Mouse (Mus musculus): ENCODE data around the gene L3mbtl4. TPM values are rescaled to one million over a fixed set of nuclear protein-coding genes. Genes with fewer than 3 reads are reported as not detected.
"Not testable (repeated sequence)": the region's sequence is repeated elsewhere in the genome, so short reads cannot be mapped to it uniquely, and the experiment has no call there.

Gene L3mbtl4
- total RNA-seq, 1 experiment from 2014 or later = not detected

GRCm38 (mm10) chr17:68333382-68333781 lies 59.8 kb downstream of the L3mbtl4 start:
- ATAC-seq (replicated peaks in 1 of 2; ENCODE audit: insufficient read depth in 1 of 2, low FRiP score in 2 of 2, low TSS enrichment in 1 of 2, low read depth in 1 of 2, poor library complexity in 2 of 2, severe bottlenecking in 2 of 2) = no peak

- ATAC-seq (replicated peaks in 1 of 2; ENCODE audit: insufficient read depth in 1 of 2, low FRiP score in 2 of 2, low TSS enrichment in 1 of 2, low read depth in 1 of 2, poor library complexity in 2 of 2, severe bottlenecking in 2 of 2) = no peak
Observed at GRCm38 (mm10) chr17:68338917-68339553, 65.4 kb downstream of the L3mbtl4 start.

- no peak for ATAC-seq (replicated peaks in 1 of 2; ENCODE audit: insufficient read depth in 1 of 2, low FRiP score in 2 of 2, low TSS enrichment in 1 of 2, low read depth in 1 of 2, poor library complexity in 2 of 2, severe bottlenecking in 2 of 2)
Observed at GRCm38 (mm10) chr17:68357687-68358086, 84.1 kb downstream of the L3mbtl4 start.

- no peak for ATAC-seq (replicated peaks in 1 of 2; ENCODE audit: insufficient read depth in 1 of 2, low FRiP score in 2 of 2, low TSS enrichment in 1 of 2, low read depth in 1 of 2, poor library complexity in 2 of 2, severe bottlenecking in 2 of 2)
Observed at GRCm38 (mm10) chr17:68371101-68371500, 97.5 kb downstream of the L3mbtl4 start.

- ATAC-seq (replicated peaks in 1 of 2; ENCODE audit: insufficient read depth in 1 of 2, low FRiP score in 2 of 2, low TSS enrichment in 1 of 2, low read depth in 1 of 2, poor library complexity in 2 of 2, severe bottlenecking in 2 of 2) = no peak
Observed at GRCm38 (mm10) chr17:68388481-68388880, 114.9 kb downstream of the L3mbtl4 start.

- ATAC-seq (replicated peaks in 1 of 2; ENCODE audit: insufficient read depth in 1 of 2, low FRiP score in 2 of 2, low TSS enrichment in 1 of 2, low read depth in 1 of 2, poor library complexity in 2 of 2, severe bottlenecking in 2 of 2) = no peak
Observed at GRCm38 (mm10) chr17:68405993-68406392, 132.4 kb downstream of the L3mbtl4 start.

GRCm38 (mm10) chr17:68407121-68407520 lies 133.5 kb downstream of the L3mbtl4 start:
- not testable (repeated sequence) for ATAC-seq (replicated peaks in 1 of 2; ENCODE audit: insufficient read depth in 1 of 2, low FRiP score in 2 of 2, low TSS enrichment in 1 of 2, low read depth in 1 of 2, poor library complexity in 2 of 2, severe bottlenecking in 2 of 2)

- ATAC-seq (replicated peaks in 1 of 2; ENCODE audit: insufficient read depth in 1 of 2, low FRiP score in 2 of 2, low TSS enrichment in 1 of 2, low read depth in 1 of 2, poor library complexity in 2 of 2, severe bottlenecking in 2 of 2) = no peak
Observed at GRCm38 (mm10) chr17:68422663-68423498, 149.3 kb downstream of the L3mbtl4 start.

- no peak for ATAC-seq (replicated peaks in 1 of 2; ENCODE audit: insufficient read depth in 1 of 2, low FRiP score in 2 of 2, low TSS enrichment in 1 of 2, low read depth in 1 of 2, poor library complexity in 2 of 2, severe bottlenecking in 2 of 2)
Observed at GRCm38 (mm10) chr17:68433576-68433975, 160.0 kb downstream of the L3mbtl4 start.

- ATAC-seq (replicated peaks in 1 of 2; ENCODE audit: insufficient read depth in 1 of 2, low FRiP score in 2 of 2, low TSS enrichment in 1 of 2, low read depth in 1 of 2, poor library complexity in 2 of 2, severe bottlenecking in 2 of 2) = no peak
Observed at GRCm38 (mm10) chr17:68450921-68451320, 177.3 kb downstream of the L3mbtl4 start.

- no peak for ATAC-seq (replicated peaks in 1 of 2; ENCODE audit: insufficient read depth in 1 of 2, low FRiP score in 2 of 2, low TSS enrichment in 1 of 2, low read depth in 1 of 2, poor library complexity in 2 of 2, severe bottlenecking in 2 of 2)
Observed at GRCm38 (mm10) chr17:68461471-68461870, 187.9 kb downstream of the L3mbtl4 start.

GRCm38 (mm10) chr17:68467311-68467710 lies 193.7 kb downstream of the L3mbtl4 start:
- ATAC-seq (replicated peaks in 1 of 2; ENCODE audit: insufficient read depth in 1 of 2, low FRiP score in 2 of 2, low TSS enrichment in 1 of 2, low read depth in 1 of 2, poor library complexity in 2 of 2, severe bottlenecking in 2 of 2) = no peak

GRCm38 (mm10) chr17:68490065-68490691 lies 216.6 kb downstream of the L3mbtl4 start:
- no peak; a peak in 1 of 4 replicates for ATAC-seq (replicated peaks in 1 of 2; ENCODE audit: insufficient read depth in 1 of 2, low FRiP score in 2 of 2, low TSS enrichment in 1 of 2, low read depth in 1 of 2, poor library complexity in 2 of 2, severe bottlenecking in 2 of 2)

GRCm38 (mm10) chr17:68492231-68492630 lies 218.6 kb downstream of the L3mbtl4 start:
- ATAC-seq (replicated peaks in 1 of 2; ENCODE audit: insufficient read depth in 1 of 2, low FRiP score in 2 of 2, low TSS enrichment in 1 of 2, low read depth in 1 of 2, poor library complexity in 2 of 2, severe bottlenecking in 2 of 2) = no peak

- ATAC-seq (replicated peaks in 1 of 2; ENCODE audit: insufficient read depth in 1 of 2, low FRiP score in 2 of 2, low TSS enrichment in 1 of 2, low read depth in 1 of 2, poor library complexity in 2 of 2, severe bottlenecking in 2 of 2) = not testable (repeated sequence)
Observed at GRCm38 (mm10) chr17:68502998-68503397, 229.4 kb downstream of the L3mbtl4 start.

- ATAC-seq (replicated peaks in 1 of 2; ENCODE audit: insufficient read depth in 1 of 2, low FRiP score in 2 of 2, low TSS enrichment in 1 of 2, low read depth in 1 of 2, poor library complexity in 2 of 2, severe bottlenecking in 2 of 2) = no peak
Observed at GRCm38 (mm10) chr17:68559698-68560097, 286.1 kb downstream of the L3mbtl4 start.

GRCm38 (mm10) chr17:68560264-68560663 lies 286.7 kb downstream of the L3mbtl4 start:
- no peak for ATAC-seq (replicated peaks in 1 of 2; ENCODE audit: insufficient read depth in 1 of 2, low FRiP score in 2 of 2, low TSS enrichment in 1 of 2, low read depth in 1 of 2, poor library complexity in 2 of 2, severe bottlenecking in 2 of 2)

- ATAC-seq (replicated peaks in 1 of 2; ENCODE audit: insufficient read depth in 1 of 2, low FRiP score in 2 of 2, low TSS enrichment in 1 of 2, low read depth in 1 of 2, poor library complexity in 2 of 2, severe bottlenecking in 2 of 2) = no peak
Observed at GRCm38 (mm10) chr17:68571806-68572205, 298.2 kb downstream of the L3mbtl4 start.

Measured in hematopoietic stem cell, adult 5-6 weeks (primary cell).